8 mouse cellular contexts compared by ENCODE assay signal in genomic region chr3:90079763-90080497, GRCm38 (mm10). TPM values are rescaled to one million over a fixed set of nuclear protein-coding genes. Genes with fewer than 3 reads are reported as not detected.
DNase-seq lines count a peak whose midpoint lies in the region.

No protein-coding gene starts in this region.

- under 1% methylated on average over 53 of the region's 53 CpGs for WGBS in midbrain, embryonic 10.5 days

- H3K9me3 ChIP-seq in midbrain, embryonic 10.5 days (replicated peaks), result no peaks in the 10 kb centered on the region

- intact Hi-C loops in left cerebral cortex, postnatal 4 days (cut with DNase I), result loop anchor here (5.0 kb wide), 1 partner anchor 128 kb away; no protein-coding TSS in a partner anchor

- peak overlapping the region; percentile 90 for H3K27ac ChIP-seq in midbrain, embryonic 10.5 days (replicated peaks)

- peaks cover 73% of the 10 kb centered on the region for H3K4me1 ChIP-seq in midbrain, embryonic 10.5 days

- peak; percentile 59 to 67 for DNase-seq in adrenal gland, adult 18-20 months (ENCODE audit: low spot score in 2 of 2)
- peak; percentile 88 for DNase-seq in embryo, embryonic 10 days (ENCODE audit: low spot score)
- DNase-seq in gastrocnemius, postnatal 10 days, result peak; percentile 63
- peak; percentile 46 for DNase-seq in hindlimb bud, embryonic 11.5 days (ENCODE audit: extremely low spot score, low read depth, low spot score)
- DNase-seq in left cerebral cortex, postnatal 4 days, result peak; percentile 62
- peak; percentile 74 for DNase-seq in midbrain, embryonic 10.5 days (ENCODE audit: low spot score)
- DNase-seq in right cerebral cortex, postnatal 4 days, result peak; percentile 55
- DNase-seq in yolk sac, embryonic 10.5 days (ENCODE audit: low spot score), result peak; percentile 94

- H3K36me3 ChIP-seq in midbrain, embryonic 10.5 days, result peaks cover 24% of the 10 kb centered on the region

- no peaks in the 10 kb centered on the region for H3K27me3 ChIP-seq in midbrain, embryonic 10.5 days (ENCODE audit: low read depth, poor library complexity, severe bottlenecking)

- H3K4me3 ChIP-seq in midbrain, embryonic 10.5 days, result peak overlapping the region; percentile 95

RNA-seq across cellular contexts. Expression of gene Tpm3, which starts 7.5 kb away (rescaled TPM):
- total RNA-seq in adrenal gland, adult 18-20 months (2021), result 100 to 1,000 TPM; 169 to 191 TPM
- total RNA-seq in gastrocnemius, postnatal 10 days (2021), result 100 to 1,000 TPM; 277 to 366 TPM
- total RNA-seq in left cerebral cortex, postnatal 4 days (2021), result 100 to 1,000 TPM; 291 to 310 TPM
- 576 and 578 TPM in 2 replicates for polyA plus RNA-seq in midbrain, embryonic 10.5 days (2016; fragmentation: Nextera tagmentation; extraction: Ambion mirVana)

RNA-seq across cellular contexts. Expression of gene Nup210l, which starts 24.0 kb away (rescaled TPM):
- under 1 TPM; 0.48 to 0.53 TPM for total RNA-seq in adrenal gland, adult 18-20 months (2021)
- total RNA-seq in gastrocnemius, postnatal 10 days (2021), result under 1 TPM; 0.09 to 0.11 TPM
- under 1 TPM; 0.46 to 0.50 TPM for total RNA-seq in left cerebral cortex, postnatal 4 days (2021)
- polyA plus RNA-seq in midbrain, embryonic 10.5 days (2016; fragmentation: Nextera tagmentation; extraction: Ambion mirVana), result 0.43 and 0.62 TPM in 2 replicates

RNA-seq across cellular contexts. Expression of gene Ubap2l, which starts 27.5 kb away (rescaled TPM):
- 100 to 1,000 TPM; 142 to 156 TPM for total RNA-seq in adrenal gland, adult 18-20 months (2021)
- total RNA-seq in gastrocnemius, postnatal 10 days (2021), result 100 to 1,000 TPM; 119 to 141 TPM
- total RNA-seq in left cerebral cortex, postnatal 4 days (2021), result 100 to 1,000 TPM; 212 to 217 TPM
- polyA plus RNA-seq in midbrain, embryonic 10.5 days (2016; fragmentation: Nextera tagmentation; extraction: Ambion mirVana), result 196 and 204 TPM in 2 replicates

RNA-seq across cellular contexts. Expression of gene 4933434E20Rik, which starts 28.5 kb away (rescaled TPM):
- 10 to 100 TPM; 88.2 to 89.0 TPM for total RNA-seq in adrenal gland, adult 18-20 months (2021)
- total RNA-seq in gastrocnemius, postnatal 10 days (2021), result 10 to 100 TPM; 47.4 to 54.0 TPM
- total RNA-seq in left cerebral cortex, postnatal 4 days (2021), result 10 to 100 TPM; 72.3 to 83.5 TPM
- polyA plus RNA-seq in midbrain, embryonic 10.5 days (2016; fragmentation: Nextera tagmentation; extraction: Ambion mirVana), result 235 and 237 TPM in 2 replicates

Comparison
In these comparisons a context has a peak if more than half of its experiments do, and no peak if none do; other contexts are left out.
1. Peak in every context shown above with its lines: DNase-seq, H3K4me3 ChIP-seq and H3K27ac ChIP-seq.